Comparison of ENCODE assay signal across 25 mouse cellular contexts in the genomic region with DNA sequence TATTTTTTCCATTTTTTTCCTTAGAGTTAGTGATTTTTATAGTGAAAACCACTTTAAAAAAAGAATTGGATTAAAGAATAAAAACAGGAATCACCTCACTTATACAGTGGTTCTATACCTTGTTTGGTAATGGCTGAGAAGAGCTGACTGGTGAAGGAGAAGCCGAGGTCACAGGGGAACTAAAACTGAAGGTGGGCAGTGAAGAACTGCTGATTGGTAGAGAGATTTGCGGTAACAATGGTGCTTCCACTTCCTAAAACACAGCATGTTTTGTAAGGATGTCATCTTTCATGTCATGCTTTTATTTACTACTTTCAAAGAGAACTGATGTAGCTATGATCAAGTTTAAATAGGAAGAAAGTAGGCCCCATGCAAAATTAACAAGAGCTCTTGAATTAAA.
"Had no signal": no experiment of that assay in that cellular context is flagged by ENCODE, and none has a peak within 500 bp of the region (broad histone marks: within the 10 kb centered on the region; RNA-seq: fewer than 3 reads in every experiment).

No protein-coding gene starts in this region.

- H3K9ac ChIP-seq: limb, embryonic 13.5 days; liver, embryonic 12.5 days; liver, embryonic 15.5 days; lung, embryonic 15.5 days; midbrain, embryonic 15.5 days had no signal

- H3K9me3 ChIP-seq: limb, embryonic 10.5 days; limb, embryonic 13.5 days; liver, embryonic 12.5 days; liver, embryonic 15.5 days; lung, embryonic 15.5 days; megakaryocyte, embryonic 14.5 days; midbrain, embryonic 15.5 days had no signal

- H3K36me3 ChIP-seq: midbrain, embryonic 15.5 days had no signal

- H3K27me3 ChIP-seq: limb, embryonic 13.5 days; liver, embryonic 12.5 days; liver, embryonic 15.5 days; lung, embryonic 15.5 days; megakaryocyte, embryonic 14.5 days; midbrain, embryonic 15.5 days had no signal

- H3K4me2 ChIP-seq: limb, embryonic 13.5 days; liver, embryonic 12.5 days; liver, embryonic 15.5 days; lung, embryonic 15.5 days; midbrain, embryonic 11.5 days; midbrain, embryonic 15.5 days had no signal

- H3K4me3 ChIP-seq: limb, embryonic 10.5 days; limb, embryonic 13.5 days; liver, embryonic 12.5 days; liver, embryonic 15.5 days; lung, embryonic 15.5 days; megakaryocyte, embryonic 14.5 days; midbrain, embryonic 15.5 days; myocyte had no signal

- DNase-seq: kidney, adult 18-20 months; kidney, adult 9 months; kidney, postnatal 14 days; kidney, postnatal 4 days; liver; lung, adult 18-20 months; lung, postnatal 10 days; lung, postnatal 4 days; right cerebral cortex, adult 18-20 months; right cerebral cortex, postnatal 14 days; right cerebral cortex, postnatal 4 days; thymus, adult 2 months; thymus, postnatal 14 days; thymus, postnatal 4 days had no signal

- H3K27ac ChIP-seq: limb, embryonic 10.5 days; limb, embryonic 13.5 days; liver, embryonic 12.5 days; liver, embryonic 15.5 days; lung, embryonic 15.5 days; midbrain, embryonic 15.5 days; stomach, postnatal 0 days had no signal

- ATAC-seq: intestine, embryonic 16.5 days; liver, embryonic 12.5 days; midbrain, embryonic 15.5 days had no signal

- H3K4me1 ChIP-seq: limb, embryonic 10.5 days; limb, embryonic 13.5 days; liver, embryonic 12.5 days; liver, embryonic 15.5 days; midbrain, embryonic 15.5 days had no signal
